Mouse (Mus musculus) stomach, embryonic 15.5 days (tissue): ENCODE data around the gene Pex11b. TPM values are rescaled to one million over a fixed set of nuclear protein-coding genes. Genes with fewer than 3 reads are reported as not detected.
"Not testable (repeated sequence)": the region's sequence is repeated elsewhere in the genome, so short reads cannot be mapped to it uniquely, and the experiment has no call there.

ENCODE experiments used
- ATAC-seq: fragments of 200-750 bp; cut with Nextera tagmentation; 2 replicates; pipeline ENCODE4 v1.8.0; 2017; ENCODE audit warnings: low read depth, moderate number of reproducible peaks, moderate TSS enrichment; ENCODE audit not compliant: insufficient read depth, low FRiP score
- H3K27ac ChIP-seq: fragments of 300-500 bp; sonication (generic); 2 replicates; pipeline ENCODE4 v1.5.1; 2015; ENCODE audit warnings: mild to moderate bottlenecking, inconsistent platforms
- H3K27me3 ChIP-seq: fragments of 300-500 bp; sonication (generic); replicated peaks from 2 replicates; pipeline ENCODE4 v1.6.1; 2015; ENCODE audit warnings: inconsistent platforms
- H3K36me3 ChIP-seq: fragments of 300-500 bp; sonication (generic); 2 replicates; pipeline ENCODE4 v1.6.1; 2015; ENCODE audit warnings: inconsistent platforms
- H3K4me1 ChIP-seq: fragments of 300-500 bp; sonication (generic); 2 replicates; pipeline ENCODE4 v1.6.1; 2015; ENCODE audit warnings: inconsistent platforms
- H3K4me2 ChIP-seq: fragments of 300-500 bp; sonication (generic); 2 replicates; pipeline ENCODE4 v1.6.1; 2015; ENCODE audit warnings: mild to moderate bottlenecking, inconsistent platforms
- H3K4me3 ChIP-seq: fragments of 300-500 bp; sonication (generic); replicated peaks from 2 replicates; pipeline ENCODE4 v1.5.1; 2015; ENCODE audit warnings: inconsistent platforms
- H3K9ac ChIP-seq: fragments of 300-500 bp; sonication (generic); 2 replicates; pipeline ENCODE4 v1.6.1; 2015; ENCODE audit warnings: inconsistent platforms
- H3K9me3 ChIP-seq: fragments of 300-500 bp; sonication (generic); 2 replicates; pipeline ENCODE4 v1.6.1; 2016; ENCODE audit warnings: inconsistent platforms
- WGBS: fragments of 180-500 bp; shearing (Covaris S2); methylation state at CpG from one replicate; pipeline ENCODE4 v1.1.7; 2015; 5-methylcytosine and 5-hydroxymethylcytosine counted together
- polyA plus RNA-seq: library from polyadenylated mRNA; unstranded; fragments of >200 nt; fragmentation: Nextera tagmentation; extraction: Ambion mirVana; gene quantifications from 2 replicates; pipeline ENCODE4 v1.2.1, GENCODE M21; 2015

The Pex11b gene
- polyA plus RNA-seq, 1 experiment from 2014 or later, result 41.9 TPM

GRCm38 (mm10) chr3:96599069-96599393 is 36.1 kb upstream of the Pex11b start:
- H3K27me3 ChIP-seq, result peaks cover 10% of the 10 kb centered on the region; the same call in 1 of the 2 replicates
- WGBS, result 56% methylated on average over 8 of the region's 8 CpGs
- H3K9ac ChIP-seq, result no peak overlapping the region
- H3K9me3 ChIP-seq, result no peaks in the 10 kb centered on the region
- ATAC-seq, result no peak
- no peak overlapping the region; the same call in 1 of the 2 replicates for H3K4me3 ChIP-seq
- no peak overlapping the region for H3K27ac ChIP-seq
- peak overlapping the region; percentile 94 for H3K4me2 ChIP-seq
- no peaks in the 10 kb centered on the region for H3K36me3 ChIP-seq
- H3K4me1 ChIP-seq, result peaks cover 33% of the 10 kb centered on the region

- 77% methylated on average over 3 of the region's 3 CpGs for WGBS
- H3K9me3 ChIP-seq, result no peaks in the 10 kb centered on the region
- H3K4me3 ChIP-seq, result no peak overlapping the region
- H3K36me3 ChIP-seq, result no peaks in the 10 kb centered on the region
- H3K4me2 ChIP-seq, result no peak overlapping the region; the same call in 1 of the 2 replicates
- no peak for ATAC-seq
- H3K27ac ChIP-seq, result no peak overlapping the region
- H3K4me1 ChIP-seq, result peaks cover 33% of the 10 kb centered on the region
- H3K27me3 ChIP-seq, result peaks cover 10% of the 10 kb centered on the region; the same call in 1 of the 2 replicates
- no peak overlapping the region for H3K9ac ChIP-seq
Observed at GRCm38 (mm10) chr3:96599411-96599810, 35.8 kb upstream of the Pex11b start.

- H3K4me1 ChIP-seq, result peaks cover 30% of the 10 kb centered on the region
- 0 out of 2 replicates have a peak, but pooled peaks cover 10% of the 10 kb centered on the region for H3K27me3 ChIP-seq
- WGBS, result under 1% methylated on average over 27 of the region's 27 CpGs
- peak within 1 kb of the TSS; percentile 67 for H3K4me3 ChIP-seq
- H3K9me3 ChIP-seq, result no peaks in the 10 kb centered on the region
- H3K36me3 ChIP-seq, result no peaks in the 10 kb centered on the region
- peak within 1 kb of the TSS; percentile 73 for H3K4me2 ChIP-seq
- peak within 1 kb of the TSS; percentile 59 for H3K9ac ChIP-seq
- peak; percentile 89 for ATAC-seq
- H3K27ac ChIP-seq, result peak within 1 kb of the TSS; percentile 96
Observed at GRCm38 (mm10) chr3:96600639-96601250, 34.4 kb upstream of the Pex11b start, which contains the start of gene Lix1l. Gene Lix1l (plus strand): TSS chr3:96601149.

GRCm38 (mm10) chr3:96601251-96601787 is 33.9 kb upstream of the Pex11b start:
- Histone ChIP-seq H3K9me3 (no peaks in the 10 kb centered on the region), H3K9ac (peak overlapping the region; percentile 59), H3K4me3 (peak overlapping the region; percentile 67), H3K27ac (peak overlapping the region; percentile 96), H3K36me3 (no peaks in the 10 kb centered on the region), H3K4me1 (peaks cover 24% of the 10 kb centered on the region), H3K4me2 (peak overlapping the region; percentile 73), H3K27me3 (0 out of 2 replicates have a peak, but pooled peaks cover 10% of the 10 kb centered on the region)
- WGBS, result under 1% methylated on average over 26 of the region's 40 CpGs
- peak; percentile 51; the same call in 1 of the 2 replicates for ATAC-seq

GRCm38 (mm10) chr3:96601941-96602703 is 33.1 kb upstream of the Pex11b start:
- Histone ChIP-seq H3K36me3 (no peaks in the 10 kb centered on the region), H3K9ac (peak overlapping the region; percentile 2; the same call in 1 of the 2 replicates), H3K4me3 (peak overlapping the region; percentile 67), H3K4me2 (peak overlapping the region; percentile 73), H3K4me1 (peaks cover 16% of the 10 kb centered on the region), H3K27ac (peak overlapping the region; percentile 96), H3K9me3 (no peaks in the 10 kb centered on the region), H3K27me3 (0 out of 2 replicates have a peak, but pooled peaks cover 10% of the 10 kb centered on the region)
- WGBS, result 24% methylated on average over 10 of the region's 10 CpGs
- no peak for ATAC-seq

GRCm38 (mm10) chr3:96602704-96603084 is 32.5 kb upstream of the Pex11b start:
- Histone ChIP-seq H3K27me3 (0 out of 2 replicates have a peak, but pooled peaks cover 6% of the 10 kb centered on the region), H3K9ac (0 out of 2 replicates have a peak overlapping the region, but pooled peaks have one; percentile 2), H3K4me1 (peaks cover 11% of the 10 kb centered on the region), H3K9me3 (no peaks in the 10 kb centered on the region), H3K36me3 (no peaks in the 10 kb centered on the region), H3K4me2 (peak overlapping the region; percentile 73), H3K4me3 (peak overlapping the region; percentile 67), H3K27ac (peak overlapping the region; percentile 96)
- no peak for ATAC-seq
- 28% methylated on average over 5 of the region's 5 CpGs for WGBS

- ATAC-seq, result no peak
- Histone ChIP-seq H3K9ac (no peak overlapping the region), H3K9me3 (no peaks in the 10 kb centered on the region), H3K4me1 (0 out of 2 replicates have a peak, but pooled peaks cover 6% of the 10 kb centered on the region), H3K4me2 (peak overlapping the region; percentile 73), H3K4me3 (peak overlapping the region; percentile 67), H3K27me3 (0 out of 2 replicates have a peak, but pooled peaks cover 6% of the 10 kb centered on the region), H3K36me3 (no peaks in the 10 kb centered on the region), H3K27ac (peak overlapping the region; percentile 96)
- 59% methylated on average over 5 of the region's 5 CpGs for WGBS
Observed at GRCm38 (mm10) chr3:96603311-96603710, 31.9 kb upstream of the Pex11b start.

GRCm38 (mm10) chr3:96606007-96606406 is 29.2 kb upstream of the Pex11b start:
- not testable (repeated sequence) for H3K27ac ChIP-seq, H3K9me3 ChIP-seq, H3K4me3 ChIP-seq, H3K4me1 ChIP-seq, H3K36me3 ChIP-seq, H3K27me3 ChIP-seq, H3K4me2 ChIP-seq, H3K9ac ChIP-seq, ATAC-seq
- 83% methylated on average over 4 of the region's 4 CpGs for WGBS

- H3K36me3 ChIP-seq, result no peaks in the 10 kb centered on the region
- no peak overlapping the region for H3K27ac ChIP-seq
- H3K4me3 ChIP-seq, result no peak overlapping the region
- no peaks in the 10 kb centered on the region for H3K4me1 ChIP-seq
- H3K9me3 ChIP-seq, result no peaks in the 10 kb centered on the region
- no peak for ATAC-seq
- no peaks in the 10 kb centered on the region for H3K27me3 ChIP-seq
- no peak overlapping the region for H3K9ac ChIP-seq
- H3K4me2 ChIP-seq, result no peak overlapping the region
- 88% methylated on average over 4 of the region's 4 CpGs for WGBS
Observed at GRCm38 (mm10) chr3:96606618-96607017, 28.6 kb upstream of the Pex11b start.

GRCm38 (mm10) chr3:96617941-96618340 is 17.2 kb upstream of the Pex11b start:
- no peak for ATAC-seq
- H3K9me3 ChIP-seq, result no peaks in the 10 kb centered on the region
- no peak overlapping the region for H3K4me2 ChIP-seq
- 87% methylated on average over 3 of the region's 3 CpGs for WGBS
- no peaks in the 10 kb centered on the region for H3K27me3 ChIP-seq
- no peak overlapping the region for H3K27ac ChIP-seq
- no peak overlapping the region for H3K4me3 ChIP-seq
- no peak overlapping the region for H3K9ac ChIP-seq
- H3K4me1 ChIP-seq, result no peaks in the 10 kb centered on the region
- H3K36me3 ChIP-seq, result 0 out of 2 replicates have a peak, but pooled peaks cover 19% of the 10 kb centered on the region

- Histone ChIP-seq H3K4me1 (no peaks in the 10 kb centered on the region), H3K27me3 (no peaks in the 10 kb centered on the region), H3K9me3 (no peaks in the 10 kb centered on the region), H3K4me3 (no peak overlapping the region), H3K9ac (no peak overlapping the region), H3K27ac (no peak overlapping the region), H3K36me3 (peaks cover 32% of the 10 kb centered on the region), H3K4me2 (no peak overlapping the region)
- ATAC-seq, result no peak
- WGBS, result 87% methylated on average over 4 of the region's 4 CpGs
Observed at GRCm38 (mm10) chr3:96623201-96623600, 12.0 kb upstream of the Pex11b start.
